Mouse (Mus musculus) spleen, embryonic (tissue): Measurements from ENCODE around the gene Slc9a9.

Experiments used
- CTCF ChIA-PET: fragments of 350-600 bp; sonication (Branson Sonifier 250); formaldehyde crosslinking; loops from one replicate; lab custom pipeline; 2022; lab: Charles Lee

Slc9a9 gene

DNA sequence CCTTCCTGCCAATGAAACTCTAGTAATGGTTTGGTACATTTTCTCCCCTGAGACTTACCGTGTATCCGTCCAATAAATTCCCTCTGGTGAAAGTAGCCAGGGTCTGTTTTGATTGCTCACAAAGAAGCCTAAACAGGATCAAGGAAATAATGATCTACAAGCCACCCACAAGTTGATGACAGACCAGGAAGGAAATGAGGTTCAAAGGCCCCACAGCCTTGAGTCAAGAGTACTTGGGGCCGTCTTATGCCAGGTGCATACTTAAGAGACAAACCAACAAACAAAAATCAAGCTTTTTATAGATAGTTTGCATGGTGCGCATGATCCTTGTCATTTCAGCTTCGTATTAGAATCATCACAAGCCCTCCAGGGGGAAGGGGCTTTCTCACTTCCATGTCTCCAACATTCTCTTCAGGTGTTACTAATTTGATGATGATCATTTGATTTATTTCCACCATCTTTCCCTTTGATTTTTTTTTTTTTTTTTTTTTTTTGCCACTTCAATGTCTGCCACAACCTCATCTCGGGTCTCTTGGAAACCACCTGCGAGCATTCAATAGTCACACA is 275.9 kb downstream of the Slc9a9 start:
- CTCF ChIA-PET = no interaction called here

DNA sequence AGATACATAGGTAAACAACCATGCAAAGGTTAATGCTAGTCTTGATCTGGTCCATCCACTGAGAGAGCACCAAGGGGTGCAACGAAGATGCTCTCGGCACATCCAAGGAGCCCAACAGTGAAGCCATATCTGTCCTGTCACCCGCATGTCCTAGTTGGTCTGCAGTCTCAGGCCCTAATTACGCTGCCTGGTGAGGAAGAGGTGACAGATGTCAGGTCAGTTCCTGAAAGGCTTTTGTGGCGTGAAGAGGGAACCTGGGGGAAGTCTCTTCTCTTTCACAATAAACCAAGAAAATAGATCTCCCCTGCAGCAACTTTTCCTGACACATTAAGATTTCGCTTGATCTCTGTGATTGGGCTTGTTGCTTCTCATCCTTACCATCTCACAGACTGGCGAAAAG is 277.5 kb downstream of the Slc9a9 start:
- CTCF ChIA-PET = no interaction called here

- CTCF ChIA-PET = interaction anchor here (0.6 kb wide), 1 partner anchor 1410 kb away, joined by 3 read pairs; no protein-coding TSS in a partner anchor
These were observed 281.0 kb downstream of the Slc9a9 start for GRCm38 (mm10) chr9:94950676-94951075.

GRCm38 (mm10) chr9:94955645-94956044 is 285.9 kb downstream of the Slc9a9 start:
- CTCF ChIA-PET = no interaction called here

DNA sequence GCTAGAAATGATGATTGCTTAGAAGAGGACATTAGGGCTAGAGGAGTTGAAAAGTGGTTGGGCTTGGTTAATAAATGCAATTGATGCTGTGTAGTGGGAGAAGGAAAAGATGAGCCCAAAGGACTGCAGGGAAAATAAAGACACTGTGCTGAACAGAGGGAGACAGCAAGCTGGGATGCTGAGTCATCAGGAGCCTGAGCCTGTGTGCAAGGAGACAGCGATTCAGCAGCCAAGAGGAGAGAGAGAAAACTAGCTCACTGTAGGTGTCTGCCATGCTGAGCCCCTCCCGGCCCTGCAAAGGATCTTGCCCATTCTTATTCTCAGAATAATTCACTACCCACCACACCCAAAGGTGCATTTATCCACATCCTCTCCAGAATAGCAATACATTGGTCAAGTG is 288.7 kb downstream of the Slc9a9 start:
- CTCF ChIA-PET = no interaction called here

GRCm38 (mm10) chr9:94968596-94969120 is 298.9 kb downstream of the Slc9a9 start:
- CTCF ChIA-PET = no interaction called here

- CTCF ChIA-PET = no interaction called here
These were observed 299.4 kb downstream of the Slc9a9 start for GRCm38 (mm10) chr9:94969131-94969530.

DNA sequence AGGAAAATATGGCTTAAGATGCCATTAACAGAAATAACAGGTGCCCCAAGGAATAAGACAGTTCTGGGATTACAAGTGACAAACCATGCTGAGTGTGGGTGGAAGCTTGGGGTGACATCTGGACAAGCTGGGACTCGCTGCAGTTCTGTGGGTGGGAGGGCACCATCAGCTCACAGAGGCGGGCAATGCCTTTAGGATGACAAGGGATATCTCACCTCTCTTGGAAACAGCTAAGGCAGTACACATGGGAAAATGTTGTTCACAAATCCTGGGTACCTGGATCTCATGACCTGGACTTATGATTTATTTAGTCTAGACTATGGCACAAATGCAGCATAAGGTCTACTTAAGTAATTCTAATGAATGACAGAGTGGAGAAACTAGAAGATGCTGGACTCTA is 302.3 kb downstream of the Slc9a9 start:
- CTCF ChIA-PET = no interaction called here

- CTCF ChIA-PET = no interaction called here
These were observed 303.0 kb downstream of the Slc9a9 start for GRCm38 (mm10) chr9:94972693-94973092.

GRCm38 (mm10) chr9:94976191-94976590 is 306.5 kb downstream of the Slc9a9 start:
- CTCF ChIA-PET = no interaction called here

DNA sequence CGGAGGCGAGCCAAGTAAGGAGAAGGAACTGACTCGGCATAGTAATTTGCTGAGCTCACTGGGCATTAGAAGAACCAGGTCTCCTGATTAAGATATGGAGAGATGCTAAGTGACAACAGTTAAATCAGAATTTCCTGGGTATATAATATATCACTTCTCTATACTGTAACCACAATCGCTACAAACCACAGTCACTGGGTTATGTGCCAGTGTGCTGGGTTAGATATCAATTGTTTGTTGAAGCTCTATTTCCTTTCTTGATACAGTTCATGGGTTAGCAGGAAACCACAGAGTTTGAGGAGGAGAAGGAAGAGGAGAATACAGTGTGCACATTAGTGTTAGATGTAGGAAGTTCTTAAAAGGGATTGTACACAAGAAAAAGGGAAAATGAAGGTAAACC is 323.9 kb downstream of the Slc9a9 start:
- CTCF ChIA-PET = no interaction called here

- CTCF ChIA-PET = no interaction called here
These were observed 350.5 kb downstream of the Slc9a9 start for GRCm38 (mm10) chr9:95020136-95020706.

GRCm38 (mm10) chr9:95034140-95034970 is 364.6 kb downstream of the Slc9a9 start:
- CTCF ChIA-PET = no interaction called here

- CTCF ChIA-PET = no interaction called here
These were observed 366.5 kb downstream of the Slc9a9 start for GRCm38 (mm10) chr9:95036209-95036608.

- CTCF ChIA-PET = no interaction called here
These were observed 372.7 kb downstream of the Slc9a9 start for GRCm38 (mm10) chr9:95042420-95042819.

GRCm38 (mm10) chr9:95052160-95052559 is 382.5 kb downstream of the Slc9a9 start:
- CTCF ChIA-PET = no interaction called here

DNA sequence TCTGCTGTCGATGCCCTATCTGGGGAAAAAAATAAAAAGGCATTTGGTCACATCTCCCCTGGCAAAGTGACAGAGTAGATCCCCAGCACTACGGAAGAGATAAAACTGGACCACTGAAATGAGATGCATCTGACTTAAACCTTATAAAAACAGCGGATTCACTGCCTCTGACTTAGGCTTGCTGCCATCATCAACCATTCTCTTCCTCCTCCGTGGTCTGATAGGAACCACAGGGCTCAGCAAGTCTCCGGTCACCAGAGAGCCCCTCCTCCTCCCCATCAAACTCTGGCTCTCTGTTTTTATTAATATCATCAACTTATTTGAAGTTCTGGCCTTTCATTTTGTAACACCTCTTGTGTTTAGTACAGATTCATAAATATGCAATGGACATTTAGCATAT is 383.5 kb downstream of the Slc9a9 start:
- CTCF ChIA-PET = no interaction called here

GRCm38 (mm10) chr9:95055843-95056242 is 386.1 kb downstream of the Slc9a9 start:
- CTCF ChIA-PET = no interaction called here

DNA sequence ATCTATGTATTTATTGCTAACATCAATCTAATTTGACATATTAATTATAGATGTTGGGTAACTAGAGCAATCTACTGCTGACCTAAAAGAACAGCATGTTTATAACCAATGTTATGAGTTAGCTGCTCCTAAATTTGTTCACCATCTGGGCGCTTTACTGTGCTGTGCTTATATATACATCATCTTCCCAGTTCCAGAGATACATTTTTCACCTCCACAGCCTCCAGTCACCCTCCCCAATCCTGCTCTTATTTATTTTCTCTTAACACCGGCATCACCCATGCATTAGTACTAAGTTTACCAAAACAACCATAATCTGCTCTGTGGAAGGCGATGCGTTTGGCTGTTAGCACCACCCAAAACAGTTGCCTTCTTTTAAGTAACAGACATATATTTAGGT is 391.0 kb downstream of the Slc9a9 start:
- CTCF ChIA-PET = no interaction called here

- CTCF ChIA-PET = no interaction called here
These were observed 397.3 kb downstream of the Slc9a9 start for GRCm38 (mm10) chr9:95067037-95067436.

DNA sequence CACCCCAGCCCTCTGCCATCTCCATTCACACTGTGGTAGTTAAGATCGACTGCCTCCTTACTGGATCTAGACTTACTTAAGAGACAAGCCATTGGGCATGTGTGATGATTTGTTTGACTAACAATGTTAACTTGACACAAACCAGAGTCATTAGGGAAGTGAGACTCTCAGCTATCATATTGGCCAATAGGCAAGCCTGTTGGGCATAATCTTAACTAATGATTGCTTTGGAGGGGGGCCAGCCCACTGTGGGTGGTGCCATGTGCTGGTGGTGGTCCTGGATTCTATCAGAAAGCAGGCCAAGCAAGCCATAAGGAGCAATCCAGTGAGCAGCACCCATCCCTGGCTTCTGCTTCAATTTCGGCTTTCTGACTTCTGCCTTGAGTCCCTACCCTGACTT is 398.8 kb downstream of the Slc9a9 start:
- CTCF ChIA-PET = no interaction called here

- CTCF ChIA-PET = no interaction called here
These were observed 401.3 kb downstream of the Slc9a9 start for GRCm38 (mm10) chr9:95070832-95071519.
